Mouse (Mus musculus): Measurements from ENCODE around the gene Haspin.

DNA sequence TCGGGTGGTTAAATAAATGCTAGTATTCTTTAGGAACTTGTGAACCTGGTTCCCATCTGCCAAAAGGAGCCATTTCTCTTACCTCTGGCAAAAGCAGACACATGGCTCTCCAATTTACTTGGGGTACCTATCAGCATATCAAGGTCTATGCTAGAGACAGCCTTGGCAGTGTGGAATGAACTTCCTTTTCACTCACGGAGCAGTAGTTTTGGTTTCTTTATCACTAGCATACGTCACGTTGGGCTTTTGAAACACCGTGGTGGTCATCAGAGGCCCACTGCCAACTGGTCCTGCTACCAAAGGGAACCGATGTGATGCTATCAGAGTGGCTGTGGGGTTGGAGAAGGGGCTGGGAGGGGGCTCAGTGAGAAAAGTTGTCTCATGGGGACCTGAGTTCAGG, 5.1 kb downstream of the Haspin start:
- TF ChIP-seq EP300 (IDR thresholded peaks at IDR 0.05; ENCODE audit: low read depth) (no peak), CTCF (IDR thresholded peaks at IDR 0.05; ENCODE audit: low read depth) (no peak)

All from liver, postnatal 0 days (tissue).